ENCODE assay signal across 24 mouse cellular contexts in genomic region chrX:100468047-100468446, GRCm38 (mm10). TPM values are rescaled to one million over a fixed set of nuclear protein-coding genes. Genes with fewer than 3 reads are reported as not detected.
"Had no signal": no experiment of that assay in that cellular context is flagged by ENCODE, and none has a peak within 500 bp of the region (broad histone marks: within the 10 kb centered on the region; RNA-seq: fewer than 3 reads in every experiment).

No protein-coding gene starts in this region.

- H3K9me3 ChIP-seq: limb, embryonic 12.5 days; liver, embryonic 13.5 days; lung, embryonic 15.5 days; midbrain, embryonic 10.5 days; neural tube, embryonic 12.5 days had no signal

- H3K27ac ChIP-seq: kidney, postnatal 0 days; limb, embryonic 12.5 days; liver, embryonic 13.5 days; lung, embryonic 15.5 days; macrophage; midbrain, embryonic 10.5 days; neural tube, embryonic 12.5 days had no signal

- ATAC-seq: liver, postnatal 0 days had no signal

- H3K9ac ChIP-seq: limb, embryonic 12.5 days; liver, embryonic 13.5 days; liver, postnatal 0 days; lung, embryonic 15.5 days; neural tube, embryonic 12.5 days had no signal

- DNase-seq: kidney, adult 8-10 months; kidney, postnatal 36 days; layer of hippocampus, adult 9-11 months; layer of hippocampus, postnatal 36 days; liver; liver, embryonic 13.5 days; liver, postnatal 0 days; lung, postnatal 14 days; midbrain, embryonic 14.5 days; retina, postnatal 1 day; right cerebral cortex, postnatal 14 days; thymus, postnatal 36 days had no signal

- H3K4me1 ChIP-seq: limb, embryonic 12.5 days; liver, embryonic 13.5 days; lung, embryonic 15.5 days; midbrain, embryonic 10.5 days; neural tube, embryonic 12.5 days had no signal

- H3K4me2 ChIP-seq: limb, embryonic 12.5 days; liver, embryonic 13.5 days; lung, embryonic 15.5 days; neural tube, embryonic 12.5 days had no signal

- H3K27me3 ChIP-seq: liver, embryonic 13.5 days; neural tube, embryonic 12.5 days had no signal

- H3K36me3 ChIP-seq: limb, embryonic 12.5 days; liver, embryonic 13.5 days; lung, embryonic 15.5 days; midbrain, embryonic 10.5 days; neural tube, embryonic 12.5 days had no signal

- H3K4me3 ChIP-seq: limb, embryonic 12.5 days; liver, embryonic 13.5 days; lung, embryonic 15.5 days; midbrain, embryonic 10.5 days; neural tube, embryonic 12.5 days had no signal

RNA-seq across cellular contexts. Expression of gene Awat2, which starts 25.5 kb away (rescaled TPM):
- total RNA-seq: layer of hippocampus, adult 18-20 months had no signal
- polyA plus RNA-seq: macrophage; midbrain, embryonic 14.5 days had no signal

RNA-seq across cellular contexts. Expression of gene Otud6a, which starts 39.2 kb away (rescaled TPM):
- total RNA-seq: layer of hippocampus, adult 18-20 months; layer of hippocampus, postnatal 36 days; left cerebral cortex, postnatal 36 days; neutrophil, adult 5-6 weeks had no signal
- polyA plus RNA-seq: kidney, postnatal 0 days; limb, embryonic 12.5 days; liver, embryonic 13.5 days; liver, postnatal 0 days; lung, embryonic 15.5 days; macrophage; midbrain, embryonic 10.5 days; midbrain, embryonic 14.5 days; neural tube, embryonic 12.5 days; small intestine, adult 2 months; stomach, embryonic 16.5 days; thymus, postnatal 0 days had no signal

RNA-seq across cellular contexts. Expression of gene Dgat2l6, which starts 56.6 kb away (rescaled TPM):
- total RNA-seq: neutrophil, adult 5-6 weeks had no signal
- polyA plus RNA-seq: kidney, postnatal 0 days; limb, embryonic 12.5 days; liver, embryonic 13.5 days; liver, postnatal 0 days; lung, embryonic 15.5 days; macrophage; midbrain, embryonic 10.5 days; midbrain, embryonic 14.5 days; neural tube, embryonic 12.5 days; small intestine, adult 2 months; stomach, embryonic 16.5 days; thymus, postnatal 0 days had no signal
